Mouse (Mus musculus): ENCODE measurements around the gene Gm10134. TPM values are rescaled to one million over a fixed set of nuclear protein-coding genes. Genes with fewer than 3 reads are reported as not detected.

Gm10134 gene
- polyA plus RNA-seq, 1 experiment from 2014 or later: 6.0 TPM

DNA sequence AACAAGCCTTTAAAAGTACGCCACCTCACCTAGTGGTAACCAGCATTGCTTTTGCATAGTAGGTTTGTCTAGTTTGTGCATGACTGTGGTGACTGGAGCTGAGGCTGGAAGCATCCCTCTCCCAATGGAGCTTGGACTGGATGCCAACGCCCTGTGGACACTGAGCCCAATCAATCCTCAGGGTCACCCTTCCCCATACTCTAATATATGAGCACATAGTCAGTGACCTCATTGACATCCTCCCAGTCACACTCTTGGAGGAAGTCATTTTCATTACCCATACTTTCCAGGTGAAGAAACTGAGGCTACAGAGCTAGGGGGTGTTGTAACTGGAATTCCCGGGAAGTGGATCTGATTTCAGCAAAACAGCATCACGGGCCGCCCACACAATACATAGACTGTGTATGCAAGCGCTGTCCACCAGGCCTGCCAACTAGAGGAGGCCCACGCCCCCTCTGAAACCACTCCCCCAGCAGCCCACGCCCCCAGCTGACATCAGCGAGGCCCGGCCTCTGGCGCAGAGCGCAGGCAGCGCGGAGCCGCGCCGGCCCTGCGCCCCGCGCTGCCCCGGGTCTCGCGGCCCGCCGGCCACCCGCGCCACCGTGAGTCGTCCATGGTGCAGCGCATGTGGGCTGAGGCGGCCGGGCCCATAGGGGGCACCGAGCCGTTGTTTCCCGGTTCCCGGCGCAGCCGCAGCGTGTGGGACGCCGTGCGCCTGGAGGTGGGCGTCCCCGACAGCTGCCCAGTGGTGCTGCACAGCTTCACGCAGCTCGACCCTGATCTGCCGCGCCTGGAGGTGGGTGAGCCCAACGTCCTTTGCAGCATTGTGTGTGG lies 27.3 kb downstream of the Gm10134 start:
- H3K4me3 ChIP-seq (ENCODE audit: low read depth, low read length): peak overlapping the region; percentile 63
- ATAC-seq: peak; percentile 87
- H3K27ac ChIP-seq (ENCODE audit: low read depth, low read length): peak overlapping the region; percentile 46; the same call in 1 of the 2 replicates
- H3K4me2 ChIP-seq (replicated peaks; ENCODE audit: low read depth): peak overlapping the region; percentile 95
- H3K4me1 ChIP-seq (replicated peaks; ENCODE audit: control insufficient read depth, insufficient read depth, low read length): peaks cover 11% of the 10 kb centered on the region; the same call in 1 of the 2 replicates
- no peaks in the 10 kb centered on the region for H3K36me3 ChIP-seq (ENCODE audit: control insufficient read depth, insufficient read depth)
- no peaks in the 10 kb centered on the region for H3K9me3 ChIP-seq (ENCODE audit: control insufficient read depth)
- TF ChIP-seq CTCF (IDR thresholded peaks at IDR 0.05; ENCODE audit: low read depth): peak; percentile 39; the same call in 1 of the 2 replicates
- WGBS: 3% methylated on average over 49 of the region's 49 CpGs
- peak overlapping the region; percentile 58 for H3K9ac ChIP-seq (ENCODE audit: low read depth, low read length)
- no peaks in the 10 kb centered on the region for H3K27me3 ChIP-seq (replicated peaks; ENCODE audit: control insufficient read depth, insufficient read depth, low read length)

DNA sequence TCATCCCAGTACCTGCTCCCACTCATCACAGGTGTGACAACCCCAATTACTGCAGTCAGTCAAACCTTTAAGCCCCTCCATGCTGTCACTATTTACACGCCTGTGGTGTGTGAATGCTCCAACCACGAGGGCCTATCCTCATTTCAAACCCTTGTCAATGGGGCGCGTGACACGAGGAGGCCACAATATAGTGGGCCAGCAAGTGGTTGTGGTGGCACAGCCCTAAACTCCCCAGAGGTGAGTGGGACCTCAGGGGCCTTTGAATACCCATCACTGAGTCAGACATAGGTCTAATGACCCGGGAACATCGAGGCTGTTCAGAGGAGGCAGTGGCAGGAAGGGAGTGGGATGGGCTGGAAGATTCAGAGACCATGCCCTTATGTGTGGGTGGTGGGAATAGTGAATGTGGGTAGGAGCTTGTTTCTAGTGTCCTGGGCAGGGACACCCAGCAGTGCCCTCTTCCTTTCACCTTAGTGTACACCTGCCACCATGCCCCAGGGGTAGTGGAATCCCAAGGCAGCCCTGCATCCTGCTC lies 28.1 kb downstream of the Gm10134 start:
- Histone ChIP-seq H3K36me3 (ENCODE audit: control insufficient read depth, insufficient read depth) (no peaks in the 10 kb centered on the region), H3K9ac (ENCODE audit: low read depth, low read length) (peak overlapping the region; percentile 58), H3K4me2 (replicated peaks; ENCODE audit: low read depth) (peak overlapping the region; percentile 95), H3K27me3 (replicated peaks; ENCODE audit: control insufficient read depth, insufficient read depth, low read length) (no peaks in the 10 kb centered on the region), H3K4me3 (ENCODE audit: low read depth, low read length) (peak overlapping the region; percentile 63), H3K9me3 (ENCODE audit: control insufficient read depth) (no peaks in the 10 kb centered on the region), H3K27ac (ENCODE audit: low read depth, low read length) (peak overlapping the region; percentile 46), H3K4me1 (replicated peaks; ENCODE audit: control insufficient read depth, insufficient read depth, low read length) (peaks cover 17% of the 10 kb centered on the region; the same call in 1 of the 2 replicates)
- 77% methylated on average over 7 of the region's 7 CpGs for WGBS
- TF ChIP-seq CTCF (IDR thresholded peaks at IDR 0.05; ENCODE audit: low read depth): no peak
- ATAC-seq: no peak

DNA sequence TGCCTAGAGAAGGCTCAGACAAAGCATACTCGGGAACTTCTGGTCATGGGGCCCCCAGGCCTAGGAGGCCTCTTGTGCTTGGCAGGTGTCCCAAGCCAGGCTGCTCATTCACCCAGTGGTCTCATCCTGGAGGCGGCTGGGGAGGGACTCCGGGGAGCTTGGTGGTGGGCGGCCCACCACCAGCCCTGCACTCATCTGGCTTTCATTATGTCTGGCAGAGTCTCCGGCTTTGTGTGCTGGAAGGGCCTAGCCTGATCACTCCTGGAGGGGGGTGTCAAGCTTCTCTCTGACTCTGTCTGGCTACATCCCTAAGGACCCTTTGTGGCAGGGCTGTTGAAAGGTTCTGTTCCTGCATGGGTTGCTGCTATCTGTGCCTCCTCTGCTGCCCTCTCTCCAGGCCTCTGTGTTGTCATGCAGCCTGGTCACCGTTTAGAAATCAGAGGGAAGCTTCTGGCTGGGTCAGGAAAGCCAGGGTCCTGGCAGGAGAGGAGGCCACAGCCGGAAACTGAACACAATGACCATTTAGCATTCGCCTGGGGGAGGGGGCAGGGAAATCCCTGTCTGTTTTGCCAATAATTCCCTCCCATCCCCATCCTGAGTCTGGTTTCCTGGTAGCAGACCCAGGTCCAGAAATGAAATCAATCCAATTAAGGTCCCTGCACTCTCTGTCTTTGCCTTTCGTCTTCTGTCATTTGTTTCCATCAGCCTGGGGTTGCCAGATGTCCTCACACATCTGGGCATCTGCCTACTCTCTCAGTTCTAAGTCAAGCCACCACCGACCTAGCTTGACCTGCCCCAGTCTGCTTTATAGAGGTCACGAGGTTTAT lies 28.8 kb downstream of the Gm10134 start:
- WGBS: 57% methylated on average over 11 of the region's 11 CpGs
- no peak for ATAC-seq
- Histone ChIP-seq H3K4me2 (replicated peaks; ENCODE audit: low read depth) (peak overlapping the region; percentile 95), H3K9me3 (ENCODE audit: control insufficient read depth) (no peaks in the 10 kb centered on the region), H3K27ac (ENCODE audit: low read depth, low read length) (peak overlapping the region; percentile 46; the same call in 1 of the 2 replicates), H3K27me3 (replicated peaks; ENCODE audit: control insufficient read depth, insufficient read depth, low read length) (no peaks in the 10 kb centered on the region), H3K9ac (ENCODE audit: low read depth, low read length) (peak overlapping the region; percentile 31; the same call in 1 of the 2 replicates), H3K4me1 (replicated peaks; ENCODE audit: control insufficient read depth, insufficient read depth, low read length) (peaks cover 24% of the 10 kb centered on the region; the same call in 1 of the 2 replicates), H3K36me3 (ENCODE audit: control insufficient read depth, insufficient read depth) (no peaks in the 10 kb centered on the region), H3K4me3 (ENCODE audit: low read depth, low read length) (peak overlapping the region; percentile 63; the same call in 1 of the 2 replicates)
- no peak for TF ChIP-seq CTCF (IDR thresholded peaks at IDR 0.05; ENCODE audit: low read depth)

DNA sequence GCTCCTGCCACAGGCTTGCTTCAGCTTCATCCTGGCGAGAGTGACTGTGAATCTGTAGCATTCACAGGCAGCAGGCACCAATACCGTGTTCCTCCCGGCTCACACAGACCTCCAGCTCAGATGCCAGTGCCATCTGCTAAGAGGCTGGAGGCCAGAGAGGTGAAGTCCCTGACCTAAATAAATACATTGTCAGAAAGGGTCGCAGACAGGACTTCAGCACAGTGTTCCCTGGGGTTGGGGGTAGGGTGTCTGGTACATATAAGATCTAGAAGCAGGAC lies 29.3 kb downstream of the Gm10134 start:
- 67% methylated on average over 4 of the region's 4 CpGs for WGBS
- H3K9ac ChIP-seq (ENCODE audit: low read depth, low read length): no peak overlapping the region
- ATAC-seq: no peak
- peaks cover 29% of the 10 kb centered on the region; the same call in 1 of the 2 replicates for H3K4me1 ChIP-seq (replicated peaks; ENCODE audit: control insufficient read depth, insufficient read depth, low read length)
- H3K4me3 ChIP-seq (ENCODE audit: low read depth, low read length): no peak overlapping the region
- H3K27me3 ChIP-seq (replicated peaks; ENCODE audit: control insufficient read depth, insufficient read depth, low read length): no peaks in the 10 kb centered on the region
- H3K27ac ChIP-seq (ENCODE audit: low read depth, low read length): no peak overlapping the region
- peak overlapping the region; percentile 95; the same call in 1 of the 2 replicates for H3K4me2 ChIP-seq (replicated peaks; ENCODE audit: low read depth)
- no peak for TF ChIP-seq CTCF (IDR thresholded peaks at IDR 0.05; ENCODE audit: low read depth)
- H3K36me3 ChIP-seq (ENCODE audit: control insufficient read depth, insufficient read depth): no peaks in the 10 kb centered on the region
- no peaks in the 10 kb centered on the region for H3K9me3 ChIP-seq (ENCODE audit: control insufficient read depth)

DNA sequence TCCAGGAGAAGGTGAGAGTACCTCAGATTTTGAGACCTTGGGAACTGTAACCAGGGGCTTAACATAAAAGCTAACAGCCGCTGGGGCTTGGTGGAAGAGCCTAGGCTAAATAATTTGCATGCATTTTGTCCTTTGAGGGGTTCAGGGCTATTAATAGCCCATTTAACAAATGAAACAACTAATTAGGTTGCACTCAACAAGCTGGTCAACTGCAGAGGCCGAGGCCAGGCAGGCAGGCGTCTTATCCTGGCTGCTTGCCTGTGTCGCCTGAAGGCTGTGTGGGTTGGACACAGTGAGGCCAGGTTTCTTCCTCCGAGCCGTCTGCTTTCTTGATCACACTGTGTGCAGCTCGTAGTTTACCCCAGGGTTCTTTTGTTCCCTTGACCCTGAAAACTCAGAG lies 29.8 kb downstream of the Gm10134 start:
- H3K9me3 ChIP-seq (ENCODE audit: control insufficient read depth): no peaks in the 10 kb centered on the region
- ATAC-seq: no peak
- no peaks in the 10 kb centered on the region for H3K27me3 ChIP-seq (replicated peaks; ENCODE audit: control insufficient read depth, insufficient read depth, low read length)
- no peak overlapping the region for H3K9ac ChIP-seq (ENCODE audit: low read depth, low read length)
- H3K36me3 ChIP-seq (ENCODE audit: control insufficient read depth, insufficient read depth): 0 out of 2 replicates have a peak, but pooled peaks cover under 1% of the 10 kb centered on the region
- 63% methylated on average over 7 of the region's 7 CpGs for WGBS
- peak overlapping the region; percentile 95 for H3K4me2 ChIP-seq (replicated peaks; ENCODE audit: low read depth)
- TF ChIP-seq CTCF (IDR thresholded peaks at IDR 0.05; ENCODE audit: low read depth): no peak
- no peak overlapping the region for H3K27ac ChIP-seq (ENCODE audit: low read depth, low read length)
- no peak overlapping the region for H3K4me3 ChIP-seq (ENCODE audit: low read depth, low read length)
- H3K4me1 ChIP-seq (replicated peaks; ENCODE audit: control insufficient read depth, insufficient read depth, low read length): peaks cover 29% of the 10 kb centered on the region; the same call in 1 of the 2 replicates

DNA sequence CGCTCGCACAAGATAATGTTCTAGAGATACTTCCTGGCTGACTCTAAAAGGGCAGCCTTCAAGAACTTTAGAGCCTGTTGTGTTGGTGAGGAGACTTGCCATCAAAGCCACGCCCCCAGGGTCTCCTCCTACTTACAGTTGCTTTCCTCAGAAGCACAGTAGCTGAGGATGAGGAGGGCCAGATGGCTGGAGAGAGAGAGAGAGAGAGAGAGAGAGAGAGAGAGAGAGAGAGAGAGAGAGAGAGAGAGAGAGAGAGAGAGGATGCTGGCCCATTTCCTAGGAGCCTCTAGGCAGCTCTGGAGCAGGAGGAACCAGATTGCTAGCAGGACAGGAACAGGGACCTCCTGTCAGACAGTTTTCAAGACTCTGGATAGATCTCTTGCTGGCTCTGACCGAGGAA lies 30.3 kb downstream of the Gm10134 start:
- Histone ChIP-seq H3K4me2 (replicated peaks; ENCODE audit: low read depth) (peak overlapping the region; percentile 95; the same call in 1 of the 2 replicates), H3K27ac (ENCODE audit: low read depth, low read length) (no peak overlapping the region), H3K4me1 (replicated peaks; ENCODE audit: control insufficient read depth, insufficient read depth, low read length) (peaks cover 29% of the 10 kb centered on the region; the same call in 1 of the 2 replicates), H3K4me3 (ENCODE audit: low read depth, low read length) (no peak overlapping the region), H3K36me3 (ENCODE audit: control insufficient read depth, insufficient read depth) (0 out of 2 replicates have a peak, but pooled peaks cover 3% of the 10 kb centered on the region), H3K9me3 (ENCODE audit: control insufficient read depth) (no peaks in the 10 kb centered on the region), H3K9ac (ENCODE audit: low read depth, low read length) (no peak overlapping the region), H3K27me3 (replicated peaks; ENCODE audit: control insufficient read depth, insufficient read depth, low read length) (no peaks in the 10 kb centered on the region)
- TF ChIP-seq CTCF (IDR thresholded peaks at IDR 0.05; ENCODE audit: low read depth): no peak
- no peak for ATAC-seq
- WGBS: 55% methylated on average over 4 of the region's 4 CpGs

Data from intestine, postnatal 0 days (tissue).